Mouse (Mus musculus) E14TG2a.4 (cell line): Measurements from ENCODE around the gene Bcl9l.

Experiments
- CTCF ChIP-seq: conservative IDR thresholded peaks from 2 replicates; pipeline ENCODE4 v1.5.1; 2014; ENCODE audit warnings: low read length
- NANOG ChIP-seq: IDR thresholded peaks from 2 replicates; pipeline ENCODE4 v1.6.1; 2014; ENCODE audit warnings: borderline replicate concordance, low read length, mixed read lengths

DNA sequence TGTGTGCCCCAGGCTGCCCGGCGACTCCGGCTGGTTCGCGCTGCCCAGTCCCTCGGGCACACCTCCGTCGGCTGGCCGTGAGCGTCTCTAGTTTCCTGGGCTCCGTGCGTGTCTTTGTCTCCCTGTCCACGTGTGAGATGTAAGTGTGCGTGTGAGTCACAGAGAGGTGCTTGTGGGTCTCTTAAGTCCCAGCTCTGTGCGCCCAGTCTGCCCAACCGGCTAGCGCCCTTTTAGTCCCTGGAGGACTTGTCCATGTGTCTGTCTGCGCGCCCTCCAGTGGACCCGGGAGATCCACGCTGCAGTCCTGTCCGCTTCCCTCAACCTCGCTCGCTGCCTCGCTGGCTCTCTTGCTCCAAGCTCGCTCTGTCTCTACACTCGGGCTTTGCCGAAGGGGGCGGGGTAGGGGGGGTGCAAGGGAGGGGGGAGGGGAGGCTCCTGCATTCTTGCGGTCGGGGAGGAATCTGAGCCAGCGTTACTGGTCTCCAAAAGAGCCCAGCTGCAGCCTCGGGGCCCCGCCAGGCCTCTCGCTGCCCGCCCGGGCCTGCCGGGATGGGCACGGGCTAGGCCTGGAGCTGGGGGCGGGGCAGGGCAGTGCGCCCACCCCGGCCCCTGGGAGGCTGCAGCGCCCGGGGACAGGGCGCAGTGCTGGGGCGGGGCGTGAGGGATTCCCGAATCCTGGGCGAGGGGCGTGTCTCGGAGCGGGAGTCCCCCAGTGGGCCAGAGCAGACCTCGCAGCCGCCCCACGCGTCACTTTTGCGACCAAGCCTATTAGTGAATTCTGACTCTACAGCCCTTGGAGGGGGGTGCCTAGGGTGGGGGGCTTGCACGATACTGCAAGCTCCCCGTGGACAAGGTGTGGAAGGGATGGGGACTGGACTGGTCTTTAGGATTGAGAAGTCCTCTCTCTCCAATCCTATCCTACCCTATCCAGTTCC is 16.1 kb downstream of the Bcl9l start:
- no peak for TF ChIP-seq CTCF
- no peak for TF ChIP-seq NANOG
